Mouse (Mus musculus) forebrain, embryonic 15.5 days (tissue): ENCODE measurements around the gene Eef1a1. TPM values are rescaled to one million over a fixed set of nuclear protein-coding genes. Genes with fewer than 3 reads are reported as not detected.

ENCODE experiments used
- ATAC-seq: fragments of 200-750 bp; cut with Nextera tagmentation; replicated peaks from 2 replicates; pipeline ENCODE4 v1.8.0; 2017; ENCODE audit warnings: mild to moderate bottlenecking, moderate TSS enrichment, moderate library complexity
- H3K27ac ChIP-seq: fragments of 300-500 bp; sonication (generic); replicated peaks from 2 replicates; pipeline ENCODE4 v1.5.1; 2015; ENCODE audit warnings: mild to moderate bottlenecking, inconsistent platforms
- H3K27me3 ChIP-seq: fragments of 300-500 bp; sonication (generic); 2 replicates; pipeline ENCODE4 v1.6.1; 2015; ENCODE audit warnings: inconsistent platforms
- H3K36me3 ChIP-seq: fragments of 300-500 bp; sonication (generic); 2 replicates; pipeline ENCODE4 v1.6.1; 2015; ENCODE audit warnings: mild to moderate bottlenecking, inconsistent platforms
- H3K4me1 ChIP-seq: fragments of 300-500 bp; sonication (generic); 2 replicates; pipeline ENCODE4 v1.6.1; 2015; ENCODE audit warnings: inconsistent platforms
- H3K4me2 ChIP-seq: fragments of 300-500 bp; sonication (generic); replicated peaks from 2 replicates; pipeline ENCODE4 v1.6.1; 2015; ENCODE audit warnings: mild to moderate bottlenecking, inconsistent platforms
- H3K4me3 ChIP-seq: fragments of 300-500 bp; sonication (generic); 2 replicates; pipeline ENCODE4 v1.5.1; 2015; ENCODE audit warnings: mild to moderate bottlenecking, inconsistent platforms
- H3K9ac ChIP-seq: fragments of 300-500 bp; sonication (generic); replicated peaks from 2 replicates; pipeline ENCODE4 v1.6.1; 2015; ENCODE audit warnings: mild to moderate bottlenecking, inconsistent platforms
- H3K9me3 ChIP-seq: fragments of 300-500 bp; sonication (generic); 2 replicates; pipeline ENCODE4 v1.6.1; 2016; ENCODE audit warnings: inconsistent platforms
- WGBS: fragments of 180-500 bp; shearing (Covaris S2); methylation state at CpG from one replicate; pipeline ENCODE4 v1.1.7; 2015; ENCODE audit warnings: mixed read lengths; 5-methylcytosine and 5-hydroxymethylcytosine counted together
- polyA plus RNA-seq: library from polyadenylated mRNA; unstranded; fragments of >200 nt; fragmentation: Nextera tagmentation; extraction: Ambion mirVana; gene quantifications from 2 replicates; pipeline ENCODE4 v1.2.1, GENCODE M21; 2015

Gene Eef1a1
- 3,810 and 3,862 TPM in 2 replicates for polyA plus RNA-seq

DNA sequence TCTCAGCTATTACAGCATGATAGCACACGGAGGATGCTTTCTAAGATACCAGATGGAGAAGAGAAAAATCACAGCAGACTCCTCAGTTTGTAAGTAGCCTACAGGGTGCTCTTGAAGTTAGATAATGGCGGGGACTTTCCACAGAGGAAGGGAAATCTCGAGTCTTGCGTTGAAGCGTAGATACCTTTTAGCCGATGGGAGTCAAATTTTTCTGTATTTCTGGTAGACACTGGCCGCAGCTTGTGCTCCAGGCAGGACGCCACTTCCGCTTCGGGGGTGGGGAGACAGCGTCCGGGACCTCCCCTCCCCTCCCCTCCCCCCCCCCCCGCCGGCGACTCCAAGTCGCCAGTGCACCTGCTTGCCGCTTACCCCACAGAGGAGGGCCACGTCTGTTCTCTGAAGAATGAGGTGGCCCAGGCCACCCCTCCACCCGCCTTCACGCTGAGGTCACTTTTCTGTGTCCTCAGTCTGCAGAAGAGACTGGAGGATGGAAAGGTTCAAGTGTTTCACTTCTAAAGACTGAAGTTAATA lies at the start of gene Eef1a1:
Gene Eef1a1, minus strand, starts transcription at position 262 of the 531 bp plus-strand sequence.
- Histone ChIP-seq H3K4me3 (peak within 1 kb of the TSS; percentile 38), H3K27me3 (no peaks in the 10 kb centered on the region), H3K36me3 (no peaks in the 10 kb centered on the region), H3K4me2 (peak within 1 kb of the TSS; percentile 66), H3K4me1 (peaks cover 13% of the 10 kb centered on the region), H3K9me3 (no peaks in the 10 kb centered on the region), H3K9ac (peak within 1 kb of the TSS; percentile 32), H3K27ac (peak within 1 kb of the TSS; percentile 29; the same call in 1 of the 2 replicates)
- peak; percentile 39; the same call in 1 of the 2 replicates for ATAC-seq
- WGBS = 2% methylated on average over 15 of the region's 20 CpGs

DNA sequence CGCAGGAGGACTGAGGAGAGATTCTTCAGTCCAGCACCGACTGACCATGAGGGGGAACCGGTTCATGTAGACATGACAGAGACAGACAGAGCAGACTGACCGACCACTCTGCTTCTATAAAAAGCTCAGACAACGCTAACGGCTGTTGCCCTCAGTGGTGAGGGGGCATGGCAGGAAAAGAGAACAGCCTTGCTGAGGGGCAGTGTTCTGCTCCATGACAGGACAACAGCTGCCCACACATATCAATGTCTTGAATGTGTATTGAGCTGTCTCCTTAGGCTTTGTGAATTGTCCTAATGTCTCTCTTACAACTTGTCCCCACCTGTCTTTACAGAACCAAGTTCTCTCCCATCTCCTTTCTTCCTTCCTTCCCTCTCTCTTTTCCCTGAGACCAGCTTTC lies 49.5 kb upstream of the Eef1a1 start:
- no peaks in the 10 kb centered on the region for H3K9me3 ChIP-seq
- WGBS = 80% methylated on average over 6 of the region's 6 CpGs

DNA sequence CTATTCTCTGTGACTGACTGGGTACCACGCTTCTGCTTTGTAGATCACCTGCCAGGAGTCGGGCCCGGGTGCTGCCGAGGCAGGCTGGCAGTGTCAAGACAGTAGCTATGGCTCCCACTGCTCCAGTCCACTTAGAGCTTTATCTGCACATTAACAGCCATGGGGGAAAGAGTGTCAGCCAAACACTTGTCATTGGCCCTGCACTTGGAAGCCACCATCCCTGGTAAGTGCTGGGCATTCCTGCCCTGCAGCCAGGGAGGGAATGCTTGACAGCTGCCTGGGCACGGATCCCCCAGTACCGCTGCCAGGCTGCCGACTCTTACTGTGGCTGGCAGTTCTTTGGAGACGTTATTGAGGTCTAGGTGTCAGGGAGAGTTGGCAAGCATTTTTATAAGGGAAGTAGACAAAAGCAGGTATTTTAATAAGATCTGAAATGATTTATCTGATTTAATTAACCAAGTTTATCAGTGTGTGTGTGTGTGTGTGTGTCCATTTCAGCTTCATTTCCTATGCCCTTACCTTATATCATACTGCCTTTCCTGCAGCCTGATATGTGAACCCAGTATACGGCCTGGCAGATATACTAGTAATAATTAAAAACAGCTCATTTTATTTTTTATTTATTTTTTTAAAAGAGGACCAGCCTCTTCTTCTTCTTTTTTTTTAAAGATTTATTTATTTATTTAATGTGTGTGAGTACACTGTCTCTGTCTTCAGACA lies 48.4 kb upstream of the Eef1a1 start:
- peak overlapping the region; percentile 6; the same call in 1 of the 2 replicates for H3K27ac ChIP-seq
- H3K27me3 ChIP-seq = no peaks in the 10 kb centered on the region
- no peaks in the 10 kb centered on the region for H3K9me3 ChIP-seq
- WGBS = 44% methylated on average over 9 of the region's 9 CpGs
- ATAC-seq = peak; percentile 86
- H3K36me3 ChIP-seq = no peaks in the 10 kb centered on the region
- H3K4me3 ChIP-seq = no peak overlapping the region
- H3K4me1 ChIP-seq = peaks cover 5% of the 10 kb centered on the region; the same call in 1 of the 2 replicates
- H3K4me2 ChIP-seq = no peak overlapping the region
- no peak overlapping the region for H3K9ac ChIP-seq

More for the DNA sequence above, 49.5 kb upstream of the Eef1a1 start:
- no peak for ATAC-seq
- Histone ChIP-seq H3K36me3 (no peaks in the 10 kb centered on the region), H3K4me3 (no peak overlapping the region), H3K9ac (no peak overlapping the region), H3K27ac (no peak overlapping the region), H3K27me3 (no peaks in the 10 kb centered on the region), H3K4me2 (no peak overlapping the region), H3K4me1 (peaks cover 5% of the 10 kb centered on the region; the same call in 1 of the 2 replicates)

DNA sequence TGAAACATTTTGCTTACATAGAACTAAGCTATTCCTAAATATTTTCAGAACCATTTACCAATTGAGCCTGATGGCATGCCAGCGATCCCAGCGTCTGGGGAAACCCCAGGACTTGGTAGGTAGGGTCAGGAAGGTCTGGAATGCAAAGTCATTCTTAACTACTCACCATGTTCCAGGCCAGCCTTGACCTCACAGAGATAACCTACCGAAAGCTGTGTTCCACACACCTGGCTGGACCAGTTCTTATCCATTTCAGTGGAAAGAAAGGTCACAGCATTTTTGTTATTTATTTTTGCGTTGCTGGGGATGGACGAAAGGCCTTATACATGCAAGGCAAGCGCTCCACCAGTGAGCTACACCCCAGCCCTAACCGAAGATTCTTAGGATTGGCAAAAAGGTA lies 45.7 kb upstream of the Eef1a1 start:
- no peaks in the 10 kb centered on the region for H3K9me3 ChIP-seq
- H3K36me3 ChIP-seq = no peaks in the 10 kb centered on the region
- no peak overlapping the region for H3K9ac ChIP-seq
- H3K4me2 ChIP-seq = no peak overlapping the region
- no peaks in the 10 kb centered on the region for H3K27me3 ChIP-seq
- no peak for ATAC-seq
- H3K4me1 ChIP-seq = peaks cover 5% of the 10 kb centered on the region; the same call in 1 of the 2 replicates
- H3K4me3 ChIP-seq = no peak overlapping the region
- 95% methylated on average over 7 of the region's 7 CpGs for WGBS
- H3K27ac ChIP-seq = no peak overlapping the region

DNA sequence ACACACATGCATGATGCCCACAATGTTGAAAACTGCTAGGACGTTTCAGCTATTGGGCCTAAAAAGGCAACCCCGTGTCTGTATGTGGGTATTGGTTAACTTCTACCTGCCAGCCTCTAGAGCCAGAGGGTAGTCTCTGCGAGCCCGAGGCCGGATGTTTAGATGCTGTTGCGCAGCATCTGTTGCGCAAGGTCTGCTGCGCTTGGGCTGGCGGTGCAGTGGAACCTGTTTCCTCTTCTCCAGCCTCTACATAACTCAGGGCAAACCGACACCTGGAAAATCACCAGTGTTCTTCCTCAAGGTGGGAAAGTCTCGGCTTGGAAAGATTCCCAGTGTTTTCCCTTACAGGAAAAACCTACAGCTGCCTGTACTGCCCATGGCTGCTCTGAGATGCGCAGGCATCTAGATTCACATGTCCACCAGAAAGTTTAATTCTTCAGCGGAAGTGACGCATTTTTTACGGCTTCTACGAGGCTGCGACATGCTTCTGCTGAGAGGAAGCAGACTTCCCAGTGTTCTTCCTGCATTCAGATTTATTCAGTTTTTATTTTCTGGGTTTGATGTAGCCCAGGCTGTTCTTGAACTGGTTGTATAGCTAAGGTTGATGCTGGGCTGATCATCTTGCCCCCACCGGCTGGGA lies 44.5 kb upstream of the Eef1a1 start:
- Histone ChIP-seq H3K27me3 (no peaks in the 10 kb centered on the region), H3K9me3 (no peaks in the 10 kb centered on the region), H3K4me2 (no peak overlapping the region), H3K9ac (no peak overlapping the region), H3K27ac (no peak overlapping the region), H3K4me1 (peaks cover 5% of the 10 kb centered on the region; the same call in 1 of the 2 replicates), H3K4me3 (no peak overlapping the region), H3K36me3 (no peaks in the 10 kb centered on the region)
- ATAC-seq = no peak
- 90% methylated on average over 18 of the region's 18 CpGs for WGBS

DNA sequence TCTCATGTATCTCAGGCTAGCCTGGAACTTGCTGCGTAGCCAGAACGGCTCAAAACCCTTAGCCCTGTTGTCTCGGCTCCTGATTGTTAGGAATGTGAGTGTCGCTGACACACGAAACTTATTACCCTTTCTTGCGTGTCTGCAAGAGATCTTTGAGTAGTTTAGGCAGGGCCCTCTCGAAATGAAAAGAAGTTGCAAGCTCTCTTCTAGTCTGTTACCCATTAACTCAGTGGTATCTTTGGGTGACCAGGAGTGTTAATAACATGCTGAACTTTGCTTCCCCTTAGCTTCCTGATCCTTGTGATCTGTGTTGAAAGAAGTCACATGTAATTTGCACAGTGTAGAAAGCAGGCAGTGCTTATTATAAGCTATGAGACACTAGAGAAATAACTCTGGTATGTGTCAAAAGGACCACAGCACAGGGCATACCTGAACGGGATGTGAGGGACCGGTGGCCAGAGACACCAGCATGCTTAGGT lies 43.4 kb upstream of the Eef1a1 start:
- H3K27me3 ChIP-seq = no peaks in the 10 kb centered on the region
- H3K4me3 ChIP-seq = no peak overlapping the region
- peaks cover 10% of the 10 kb centered on the region for H3K4me1 ChIP-seq
- WGBS = 81% methylated on average over 9 of the region's 9 CpGs
- H3K9me3 ChIP-seq = no peaks in the 10 kb centered on the region
- no peak overlapping the region for H3K27ac ChIP-seq
- H3K36me3 ChIP-seq = no peaks in the 10 kb centered on the region
- no peak for ATAC-seq
- H3K4me2 ChIP-seq = no peak overlapping the region
- H3K9ac ChIP-seq = no peak overlapping the region

DNA sequence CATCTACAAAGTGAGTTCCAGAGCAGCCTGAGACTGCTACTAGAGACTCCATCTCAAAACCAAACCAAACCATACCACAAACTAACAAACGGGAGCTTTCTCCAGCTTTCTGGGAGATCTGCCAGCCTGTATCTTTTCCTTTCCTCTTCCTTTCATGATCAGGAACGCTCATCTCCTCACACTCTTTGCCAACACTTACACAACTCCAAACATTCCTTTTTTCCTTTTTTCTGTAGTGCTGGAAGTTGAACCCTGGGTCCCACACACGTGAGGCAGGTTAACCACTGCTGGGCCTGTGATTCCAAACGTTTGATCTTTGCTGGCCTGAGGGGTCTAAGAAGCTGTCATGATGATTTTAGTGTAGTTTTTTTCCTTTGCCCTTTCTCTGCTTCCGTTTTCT lies 42.9 kb upstream of the Eef1a1 start:
- ATAC-seq = no peak
- Histone ChIP-seq H3K4me3 (no peak overlapping the region), H3K9ac (no peak overlapping the region), H3K9me3 (no peaks in the 10 kb centered on the region), H3K27me3 (no peaks in the 10 kb centered on the region), H3K27ac (no peak overlapping the region), H3K4me1 (peaks cover 8% of the 10 kb centered on the region), H3K4me2 (no peak overlapping the region), H3K36me3 (no peaks in the 10 kb centered on the region)
- WGBS = 56% methylated on average over 5 of the region's 5 CpGs

DNA sequence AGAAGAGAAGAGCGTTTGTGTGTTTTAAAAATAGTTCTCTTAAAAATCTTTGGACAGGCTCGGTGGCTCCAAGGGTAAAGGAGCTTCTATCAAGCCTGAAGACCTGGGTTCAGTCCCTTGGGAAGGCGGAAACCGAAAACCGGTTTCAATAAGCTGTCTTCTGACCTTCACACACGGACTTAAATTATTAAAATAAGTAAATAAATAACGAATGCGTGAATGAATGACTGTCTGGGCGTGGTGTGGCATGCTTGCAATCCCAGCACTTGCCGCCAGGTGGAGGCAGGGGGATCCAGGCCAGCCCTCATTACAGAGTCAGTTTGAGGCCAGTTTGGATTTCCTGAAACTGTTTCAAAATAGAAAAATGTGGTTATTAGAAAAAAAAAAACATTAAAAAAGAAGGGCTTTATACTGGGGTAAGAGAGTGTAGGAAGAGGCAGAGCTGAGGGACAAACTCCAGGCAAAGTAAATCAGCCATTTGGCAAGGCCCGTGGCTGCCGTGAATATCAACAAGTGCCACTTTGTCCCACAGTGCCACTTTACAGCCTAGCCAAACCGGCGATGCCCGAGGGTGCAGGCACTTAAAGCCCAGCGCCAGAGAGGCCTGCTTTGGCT lies 38.9 kb upstream of the Eef1a1 start:
- peak; percentile 62 for ATAC-seq
- H3K4me3 ChIP-seq = peak overlapping the region; percentile 51
- H3K4me2 ChIP-seq = peak overlapping the region; percentile 83
- no peaks in the 10 kb centered on the region for H3K36me3 ChIP-seq
- H3K4me1 ChIP-seq = peaks cover 9% of the 10 kb centered on the region
- WGBS = 3% methylated on average over 16 of the region's 16 CpGs
- H3K9me3 ChIP-seq = no peaks in the 10 kb centered on the region
- H3K9ac ChIP-seq = peak overlapping the region; percentile 53
- no peaks in the 10 kb centered on the region for H3K27me3 ChIP-seq
- H3K27ac ChIP-seq = peak overlapping the region; percentile 77

DNA sequence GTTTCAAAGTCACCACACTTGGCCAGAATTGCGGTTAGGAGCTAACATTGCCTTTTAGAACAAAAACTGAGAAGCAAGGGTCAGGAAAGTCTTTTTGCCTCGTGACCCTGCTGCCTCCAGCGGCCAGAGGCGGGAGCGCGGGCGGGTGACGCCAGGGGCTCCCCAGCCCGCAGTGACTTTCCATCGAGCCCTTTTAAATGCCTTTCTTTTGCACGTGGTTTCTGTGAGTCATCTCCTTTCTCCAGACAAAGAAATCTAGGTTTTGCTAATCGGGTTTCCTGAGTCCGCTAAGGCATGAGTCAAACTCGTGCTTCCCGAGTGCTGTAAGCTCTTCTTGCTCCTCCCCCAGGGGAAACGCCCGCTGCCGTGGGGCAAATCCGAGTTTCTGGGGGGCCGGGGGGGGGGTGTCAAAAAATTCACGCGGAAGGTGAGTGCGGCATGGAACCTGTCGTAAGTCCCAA lies 38.4 kb upstream of the Eef1a1 start:
- Histone ChIP-seq H3K4me1 (peaks cover 9% of the 10 kb centered on the region), H3K4me2 (peak overlapping the region; percentile 83), H3K4me3 (peak overlapping the region; percentile 51), H3K36me3 (no peaks in the 10 kb centered on the region), H3K27me3 (no peaks in the 10 kb centered on the region), H3K9ac (peak overlapping the region; percentile 53), H3K27ac (peak overlapping the region; percentile 77), H3K9me3 (no peaks in the 10 kb centered on the region)
- peak; percentile 70 for ATAC-seq
- 1% methylated on average over 24 of the region's 24 CpGs for WGBS

DNA sequence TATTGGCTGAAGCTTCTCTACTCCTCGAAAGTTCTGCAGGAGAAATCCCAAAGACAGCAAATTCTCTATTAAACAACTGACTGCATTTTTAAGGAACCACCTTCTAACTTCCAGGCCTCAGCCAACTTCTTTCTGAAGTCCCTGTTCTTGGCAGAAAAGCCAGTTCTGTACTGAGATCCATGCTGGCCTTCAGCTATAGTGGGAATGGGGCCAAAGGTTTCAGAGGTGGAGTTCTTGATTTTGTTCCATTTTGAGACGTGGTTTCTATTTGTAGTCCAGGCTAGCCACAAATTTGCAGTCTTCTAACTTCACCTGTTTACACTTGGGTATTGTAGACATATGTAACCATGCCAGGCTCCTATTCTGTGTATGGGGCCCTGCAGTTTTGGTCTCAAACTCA lies 37.3 kb upstream of the Eef1a1 start:
- Histone ChIP-seq H3K9ac (no peak overlapping the region), H3K36me3 (no peaks in the 10 kb centered on the region), H3K4me1 (peaks cover 15% of the 10 kb centered on the region), H3K27me3 (no peaks in the 10 kb centered on the region), H3K4me3 (no peak overlapping the region), H3K4me2 (no peak overlapping the region), H3K27ac (no peak overlapping the region), H3K9me3 (no peaks in the 10 kb centered on the region)
- 89% methylated on average over 2 of the region's 2 CpGs for WGBS
- ATAC-seq = no peak

DNA sequence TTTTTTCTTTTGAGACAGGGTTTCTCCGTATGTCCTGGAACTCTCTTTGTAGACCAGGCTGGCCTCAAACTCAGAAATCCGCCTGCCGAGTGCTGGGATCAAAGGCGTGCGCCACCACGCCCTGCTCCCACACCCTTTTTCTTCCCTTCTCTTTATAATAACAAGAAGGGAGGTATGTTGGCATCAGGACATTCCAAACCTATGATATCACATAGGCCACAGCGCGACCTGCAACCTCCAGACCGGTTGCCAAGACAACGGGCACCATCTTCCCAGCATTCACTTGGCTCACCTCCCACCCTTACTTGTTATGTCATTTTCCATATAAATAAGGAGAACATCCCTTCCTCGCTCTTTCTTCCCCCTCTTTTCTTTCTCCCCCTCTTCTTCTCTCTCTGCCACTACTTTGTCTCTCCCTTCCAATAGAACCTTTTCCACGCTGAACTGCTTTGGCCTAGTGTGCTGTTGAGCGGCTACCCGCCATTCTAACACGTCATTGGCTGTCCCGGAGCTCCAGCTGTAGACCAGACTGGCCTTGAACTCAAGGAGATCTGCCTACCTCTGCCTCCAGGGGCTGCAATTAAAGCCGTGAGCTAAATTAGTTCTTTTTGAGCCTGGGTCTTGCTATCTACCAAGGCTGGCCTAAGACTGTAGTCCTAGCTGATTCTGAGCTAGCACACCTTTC lies 36.6 kb upstream of the Eef1a1 start:
- no peaks in the 10 kb centered on the region for H3K9me3 ChIP-seq
- no peak overlapping the region for H3K4me3 ChIP-seq
- H3K27ac ChIP-seq = no peak overlapping the region
- H3K27me3 ChIP-seq = no peaks in the 10 kb centered on the region
- 89% methylated on average over 17 of the region's 17 CpGs for WGBS
- ATAC-seq = no peak
- H3K36me3 ChIP-seq = no peaks in the 10 kb centered on the region
- H3K4me1 ChIP-seq = peaks cover 20% of the 10 kb centered on the region
- no peak overlapping the region for H3K4me2 ChIP-seq
- no peak overlapping the region for H3K9ac ChIP-seq
